Mouse (Mus musculus) retina, adult 2 months (tissue): Measurements from ENCODE around the gene Tmem132c.
"Not testable (repeated sequence)": the region's sequence is repeated elsewhere in the genome, so short reads cannot be mapped to it uniquely, and the experiment has no call there.

Experiments used
- DNase-seq: peaks from one replicate; pipeline ENCODE4 v3.0.0-alpha.2; 2012; ENCODE audit warnings: low read depth, low spot score

Gene Tmem132c

GRCm38 (mm10) chr5:127341158-127341557 lies 99.5 kb downstream of the Tmem132c start:
- DNase-seq = no peak

GRCm38 (mm10) chr5:127344721-127345120 lies 103.1 kb downstream of the Tmem132c start:
- DNase-seq = no peak

GRCm38 (mm10) chr5:127346364-127346763 lies 104.8 kb downstream of the Tmem132c start:
- DNase-seq = no peak

GRCm38 (mm10) chr5:127347053-127347748 lies 105.6 kb downstream of the Tmem132c start:
- no peak for DNase-seq

GRCm38 (mm10) chr5:127349221-127350065 lies 107.8 kb downstream of the Tmem132c start:
- DNase-seq = no peak

- no peak for DNase-seq
These were observed 111.4 kb downstream of the Tmem132c start for GRCm38 (mm10) chr5:127353002-127353401.

- DNase-seq = no peak
These were observed 114.2 kb downstream of the Tmem132c start for GRCm38 (mm10) chr5:127355836-127356235.

- not testable (repeated sequence) for DNase-seq
These were observed 116.3 kb downstream of the Tmem132c start for GRCm38 (mm10) chr5:127357878-127358277.

- DNase-seq = no peak
These were observed 119.5 kb downstream of the Tmem132c start for GRCm38 (mm10) chr5:127361145-127361544.

GRCm38 (mm10) chr5:127365061-127365460 lies 123.5 kb downstream of the Tmem132c start:
- DNase-seq = no peak

GRCm38 (mm10) chr5:127368191-127368590 lies 126.6 kb downstream of the Tmem132c start:
- DNase-seq = no peak

GRCm38 (mm10) chr5:127369812-127370211 lies 128.2 kb downstream of the Tmem132c start:
- DNase-seq = no peak

GRCm38 (mm10) chr5:127370503-127370902 lies 128.9 kb downstream of the Tmem132c start:
- DNase-seq = no peak

- DNase-seq = no peak
These were observed 132.6 kb downstream of the Tmem132c start for GRCm38 (mm10) chr5:127374251-127374650.

- DNase-seq = no peak
These were observed 134.0 kb downstream of the Tmem132c start for GRCm38 (mm10) chr5:127375654-127376053.

GRCm38 (mm10) chr5:127378521-127378920 lies 136.9 kb downstream of the Tmem132c start:
- no peak for DNase-seq

- no peak for DNase-seq
These were observed 137.7 kb downstream of the Tmem132c start for GRCm38 (mm10) chr5:127379351-127379750.

- DNase-seq = no peak
These were observed 139.6 kb downstream of the Tmem132c start for GRCm38 (mm10) chr5:127381216-127381615.

- no peak for DNase-seq
These were observed 141.0 kb downstream of the Tmem132c start for GRCm38 (mm10) chr5:127382571-127382970.

- DNase-seq = no peak
These were observed 149.6 kb downstream of the Tmem132c start for GRCm38 (mm10) chr5:127391187-127391586.

GRCm38 (mm10) chr5:127396889-127397288 lies 155.3 kb downstream of the Tmem132c start:
- no peak for DNase-seq

- no peak for DNase-seq
These were observed 156.4 kb downstream of the Tmem132c start for GRCm38 (mm10) chr5:127398010-127398409.
